In genomic region chr5:113648647-113649211, GRCm38 (mm10) we compare ENCODE assay signal across 13 mouse cellular contexts. TPM values are rescaled to one million over a fixed set of nuclear protein-coding genes. Genes with fewer than 3 reads are reported as not detected.
DNase-seq lines count a peak whose midpoint lies in the region; ATAC-seq and TF ChIP-seq lines count a peak whose summit lies in the region.
"Had no signal": no experiment of that assay in that cellular context is flagged by ENCODE, and none has a peak within 500 bp of the region (broad histone marks: within the 10 kb centered on the region; RNA-seq: fewer than 3 reads in every experiment).

No protein-coding gene starts in this region.

- H3K9me3 ChIP-seq in heart, embryonic 10.5 days: no peaks in the 10 kb centered on the region
- no peaks in the 10 kb centered on the region for H3K9me3 ChIP-seq in liver, embryonic 11.5 days (ENCODE audit: control insufficient read depth, low read length)
- H3K9me3 ChIP-seq: forebrain, embryonic 10.5 days had no signal

- 0 out of 2 replicates have a peak overlapping the region, but pooled peaks have one; percentile 9 for H3K4me3 ChIP-seq in heart, embryonic 10.5 days
- peak overlapping the region; percentile 10; the same call in 1 of the 2 replicates for H3K4me3 ChIP-seq in liver, adult 2 months (ENCODE audit: insufficient read depth, low read depth, low read length)
- no peak overlapping the region for H3K4me3 ChIP-seq in liver, embryonic 11.5 days (ENCODE audit: low read depth, low read length)
- H3K4me3 ChIP-seq: forebrain, embryonic 10.5 days had no signal

- H3K4me1 ChIP-seq in heart, embryonic 10.5 days: peaks cover 41% of the 10 kb centered on the region
- H3K4me1 ChIP-seq in liver, adult 2 months (ENCODE audit: control insufficient read depth, insufficient read depth, low read length): no peaks in the 10 kb centered on the region
- peaks cover 5% of the 10 kb centered on the region; the same call in 1 of the 2 replicates for H3K4me1 ChIP-seq in liver, embryonic 11.5 days (replicated peaks; ENCODE audit: control insufficient read depth, insufficient read depth, low read length)

- no peak overlapping the region for H3K27ac ChIP-seq in heart, embryonic 10.5 days
- H3K27ac ChIP-seq in liver, adult 2 months (replicated peaks; ENCODE audit: insufficient read depth, low read depth, low read length): peak overlapping the region; percentile 8; the same call in 1 of the 2 replicates
- H3K27ac ChIP-seq in liver, embryonic 11.5 days (ENCODE audit: low read depth, low read length): no peak overlapping the region
- H3K27ac ChIP-seq: forebrain, embryonic 10.5 days; layer of hippocampus, adult 2 months had no signal

- H3K27me3 ChIP-seq in heart, embryonic 10.5 days (ENCODE audit: insufficient read depth, poor library complexity, severe bottlenecking): peaks cover 68% of the 10 kb centered on the region
- H3K27me3 ChIP-seq in liver, adult 2 months (ENCODE audit: control insufficient read depth, insufficient read depth, low read length): no peaks in the 10 kb centered on the region
- peaks cover 16% of the 10 kb centered on the region for H3K27me3 ChIP-seq in liver, embryonic 11.5 days (replicated peaks; ENCODE audit: control insufficient read depth, insufficient read depth, low read length)

- 0 out of 2 replicates have a peak overlapping the region, but pooled peaks have one; percentile 13 for H3K9ac ChIP-seq in liver, adult 2 months (ENCODE audit: low read depth, low read length)
- H3K9ac ChIP-seq in liver, embryonic 11.5 days (ENCODE audit: low read depth, low read length): no peak overlapping the region

- no peaks in the 10 kb centered on the region for H3K36me3 ChIP-seq in heart, embryonic 10.5 days
- H3K36me3 ChIP-seq in liver, adult 2 months (ENCODE audit: control insufficient read depth, insufficient read depth, low read length): no peaks in the 10 kb centered on the region
- H3K36me3 ChIP-seq in liver, embryonic 11.5 days (ENCODE audit: control insufficient read depth, insufficient read depth, low read length): no peaks in the 10 kb centered on the region
- H3K36me3 ChIP-seq: forebrain, embryonic 10.5 days had no signal

- DNase-seq in heart, embryonic 10.5 days (ENCODE audit: low spot score): no peak
- DNase-seq in heart, postnatal 25 days (ENCODE audit: low spot score): no peak
- peak; percentile 47 for DNase-seq in liver, adult 2 months (ENCODE audit: extremely low read depth, low read depth, low spot score)
- DNase-seq in liver, embryonic 11.5 days (ENCODE audit: low spot score): no peak
- DNase-seq in left cerebral cortex, postnatal 4 days: no peak
- DNase-seq in urinary bladder, postnatal 4 days (ENCODE audit: low spot score in 2 of 2): no peak
- DNase-seq: midbrain, embryonic 14.5 days; thymus, adult 18-20 months had no signal

- WGBS in heart, embryonic 10.5 days: 58% methylated on average over 5 of the region's 5 CpGs
- 64% methylated on average over 5 of the region's 5 CpGs for WGBS in liver, adult 2 months
- WGBS in liver, embryonic 11.5 days: 57% methylated on average over 5 of the region's 5 CpGs

- ATAC-seq in liver, embryonic 11.5 days (replicated peaks; ENCODE audit: low FRiP score): no peak
- peak; percentile 26 for ATAC-seq in common myeloid progenitor, adult 5-6 weeks (replicated peaks; ENCODE audit: low read depth, poor library complexity, severe bottlenecking)
- ATAC-seq in megakaryocyte progenitor cell, adult 5-6 weeks (replicated peaks; ENCODE audit: poor library complexity): peak; percentile 38
- ATAC-seq: hindbrain, embryonic 16.5 days had no signal

- no peak for TF ChIP-seq CTCF in liver, adult 2 months (IDR thresholded peaks at IDR 0.05; ENCODE audit: low read depth, low read length)

- intact Hi-C loops in heart, postnatal 25 days (cut with DNase I): loop anchor here (5.0 kb wide), 1 partner anchor 36 kb away; no protein-coding TSS in a partner anchor
- intact Hi-C loops in left cerebral cortex, postnatal 4 days (cut with DNase I): no loop called here

- no peaks in the 10 kb centered on the region for H3K79me2 ChIP-seq in liver, adult 2 months (ENCODE audit: control insufficient read depth, insufficient read depth, low read length)

- no peak overlapping the region for H3K4me2 ChIP-seq in liver, embryonic 11.5 days

- no peak for TF ChIP-seq POLR2A in liver, adult 2 months (IDR thresholded peaks at IDR 0.05; ENCODE audit: extremely low read depth, insufficient read depth, low read length)

RNA-seq across cellular contexts. Expression of gene Cmklr1, which starts 1.5 kb away (rescaled TPM):
- polyA plus RNA-seq in heart, embryonic 10.5 days (2016; fragmentation: Nextera tagmentation; extraction: Ambion mirVana): 1.3 and 3.3 TPM in 2 replicates
- 10 to 100 TPM; 23.6 to 29.9 TPM for total RNA-seq in heart, postnatal 25 days (2021)
- 1.8 and 2.1 TPM in 2 replicates for total RNA-seq in liver, adult 2 months (2014; rRNA removed)
- 4.6 and 5.6 TPM in 2 replicates for polyA plus RNA-seq in liver, adult 2 months (2012; rRNA removed)
- 2.5 and 2.6 TPM in 2 replicates for polyA plus RNA-seq in liver, embryonic 11.5 days (2014; fragmentation: Nextera tagmentation; extraction: Ambion mirVana)
- total RNA-seq in common myeloid progenitor, adult 5-6 weeks (2017): 0.27 TPM in 1 of 2 replicates, not detected in the other
- total RNA-seq in megakaryocyte progenitor cell, adult 5-6 weeks (2015): 0.85 and 0.94 TPM in 2 replicates
- not detected in 2 replicates for total RNA-seq in megakaryocyte progenitor cell, adult 5-6 weeks (2017)
- 1 to 10 TPM; 2.7 to 2.9 TPM for total RNA-seq in left cerebral cortex, postnatal 4 days (2021)
